Mouse (Mus musculus): ENCODE results near the gene Wdr19. TPM values are rescaled to one million over a fixed set of nuclear protein-coding genes. Genes with fewer than 3 reads are reported as not detected.
"Not testable (repeated sequence)": the region's sequence is repeated elsewhere in the genome, so short reads cannot be mapped to it uniquely, and the experiment has no call there.

The Wdr19 gene
- polyA plus RNA-seq, 1 experiment = 13.8 TPM

- Histone ChIP-seq H3K27ac (ENCODE audit: insufficient read depth, low read length) (no peak overlapping the region), H3K9me3 (replicated peaks; ENCODE audit: control insufficient read depth, insufficient read depth, low read length, poor library complexity, severe bottlenecking) (no peaks in the 10 kb centered on the region), H3K27me3 (ENCODE audit: control insufficient read depth, insufficient read depth, low read length, poor library complexity, severe bottlenecking) (no peaks in the 10 kb centered on the region), H3K36me3 (ENCODE audit: control insufficient read depth, insufficient read depth, low read length, poor library complexity, severe bottlenecking) (peaks cover 39% of the 10 kb centered on the region), H3K4me3 (ENCODE audit: low read depth, low read length) (no peak overlapping the region), H3K9ac (ENCODE audit: low read depth, poor library complexity, severe bottlenecking) (no peak overlapping the region), H3K4me1 (ENCODE audit: control insufficient read depth, insufficient read depth, low read length) (no peaks in the 10 kb centered on the region)
- no peak for TF ChIP-seq CTCF (IDR thresholded peaks at IDR 0.05; ENCODE audit: low read depth, low read length)
- TF ChIP-seq EP300 (IDR thresholded peaks at IDR 0.05; ENCODE audit: insufficient read depth, low read depth, low read length) = no peak
- TF ChIP-seq POLR2A (IDR thresholded peaks at IDR 0.05; ENCODE audit: insufficient read depth, low read length) = no peak
These were observed 81.7 kb downstream of the Wdr19 start for GRCm38 (mm10) chr5:65281216-65281615.

DNA sequence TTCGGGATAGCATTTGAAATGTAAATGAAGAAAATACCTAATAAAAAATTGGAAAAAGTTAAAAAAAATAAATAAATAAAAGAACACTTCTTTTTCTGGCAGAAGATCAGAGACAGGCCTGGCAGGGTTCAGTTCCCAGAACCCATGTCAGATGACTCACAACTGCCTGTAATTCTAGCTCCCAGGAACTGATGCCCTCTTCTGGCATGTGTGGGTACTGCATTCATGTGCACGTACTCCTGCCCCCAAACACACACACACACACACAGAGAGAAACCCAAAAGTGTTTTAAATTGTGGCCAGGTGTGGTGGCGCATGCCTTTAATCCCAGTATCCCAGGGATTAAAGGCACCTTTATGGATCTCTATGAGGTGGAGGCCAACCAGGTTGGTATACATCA is 84.7 kb downstream of the Wdr19 start:
- TF ChIP-seq CTCF (IDR thresholded peaks at IDR 0.05; ENCODE audit: low read depth, low read length) = peak; percentile 68
- no peak for TF ChIP-seq POLR2A (IDR thresholded peaks at IDR 0.05; ENCODE audit: insufficient read depth, low read length)
- no peak for TF ChIP-seq EP300 (IDR thresholded peaks at IDR 0.05; ENCODE audit: insufficient read depth, low read depth, low read length)
- Histone ChIP-seq H3K4me3 (ENCODE audit: low read depth, low read length) (no peak overlapping the region), H3K27me3 (ENCODE audit: control insufficient read depth, insufficient read depth, low read length, poor library complexity, severe bottlenecking) (no peaks in the 10 kb centered on the region), H3K4me1 (ENCODE audit: control insufficient read depth, insufficient read depth, low read length) (no peaks in the 10 kb centered on the region), H3K36me3 (ENCODE audit: control insufficient read depth, insufficient read depth, low read length, poor library complexity, severe bottlenecking) (peaks cover 24% of the 10 kb centered on the region), H3K9ac (ENCODE audit: low read depth, poor library complexity, severe bottlenecking) (no peak overlapping the region), H3K27ac (ENCODE audit: insufficient read depth, low read length) (no peak overlapping the region), H3K9me3 (replicated peaks; ENCODE audit: control insufficient read depth, insufficient read depth, low read length, poor library complexity, severe bottlenecking) (no peaks in the 10 kb centered on the region)

DNA sequence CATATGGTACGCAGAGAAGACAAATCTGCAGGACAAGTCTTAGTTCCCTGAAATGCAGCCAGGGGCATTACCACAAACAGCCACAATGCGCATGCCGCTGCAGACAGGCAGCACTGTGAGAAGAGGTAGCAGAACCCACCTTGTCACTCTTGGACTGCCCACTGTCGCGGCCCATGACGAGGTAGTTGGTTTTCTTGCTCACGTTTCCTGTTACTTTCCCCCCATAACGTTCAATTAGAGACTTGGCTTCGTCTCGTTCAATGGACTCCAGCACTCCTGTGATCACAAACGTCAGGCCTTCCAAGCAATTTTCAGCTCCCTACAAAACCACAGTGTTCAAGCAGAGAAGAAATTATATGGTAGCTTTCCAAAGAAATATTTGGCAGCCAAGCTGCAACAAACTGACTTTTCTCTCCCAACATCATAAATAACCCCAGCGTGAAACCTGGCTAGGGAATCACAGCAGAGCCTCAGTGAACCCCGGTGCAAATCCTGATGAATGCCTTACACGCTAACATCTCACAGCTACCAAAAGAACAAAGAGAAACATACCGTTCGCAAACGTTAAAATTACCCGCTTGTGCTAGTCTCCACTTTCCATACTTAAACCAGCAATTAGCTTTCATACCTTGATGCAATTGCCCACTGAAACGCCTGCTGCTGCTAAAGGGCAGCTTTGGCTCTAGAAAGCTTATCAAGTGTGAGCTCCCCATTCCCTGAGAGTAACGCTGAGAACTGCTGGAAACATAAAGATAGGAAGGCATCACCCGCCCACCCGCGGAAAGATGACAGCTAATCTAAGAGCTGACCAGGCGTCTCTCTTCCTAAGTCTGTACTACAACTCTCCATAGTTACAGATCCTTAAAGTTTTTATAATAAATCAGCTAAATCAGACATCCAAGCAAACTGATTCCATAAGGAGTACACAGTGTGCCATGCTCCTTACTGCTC is 88.5 kb downstream of the Wdr19 start:
- Histone ChIP-seq H3K9ac (ENCODE audit: low read depth, poor library complexity, severe bottlenecking) (no peak overlapping the region), H3K36me3 (ENCODE audit: control insufficient read depth, insufficient read depth, low read length, poor library complexity, severe bottlenecking) (peaks cover 42% of the 10 kb centered on the region), H3K27me3 (ENCODE audit: control insufficient read depth, insufficient read depth, low read length, poor library complexity, severe bottlenecking) (no peaks in the 10 kb centered on the region), H3K27ac (ENCODE audit: insufficient read depth, low read length) (no peak overlapping the region), H3K9me3 (replicated peaks; ENCODE audit: control insufficient read depth, insufficient read depth, low read length, poor library complexity, severe bottlenecking) (no peaks in the 10 kb centered on the region), H3K4me3 (ENCODE audit: low read depth, low read length) (no peak overlapping the region), H3K4me1 (ENCODE audit: control insufficient read depth, insufficient read depth, low read length) (no peaks in the 10 kb centered on the region)
- TF ChIP-seq CTCF (IDR thresholded peaks at IDR 0.05; ENCODE audit: low read depth, low read length) (no peak), EP300 (IDR thresholded peaks at IDR 0.05; ENCODE audit: insufficient read depth, low read depth, low read length) (no peak), POLR2A (IDR thresholded peaks at IDR 0.05; ENCODE audit: insufficient read depth, low read length) (no peak)

DNA sequence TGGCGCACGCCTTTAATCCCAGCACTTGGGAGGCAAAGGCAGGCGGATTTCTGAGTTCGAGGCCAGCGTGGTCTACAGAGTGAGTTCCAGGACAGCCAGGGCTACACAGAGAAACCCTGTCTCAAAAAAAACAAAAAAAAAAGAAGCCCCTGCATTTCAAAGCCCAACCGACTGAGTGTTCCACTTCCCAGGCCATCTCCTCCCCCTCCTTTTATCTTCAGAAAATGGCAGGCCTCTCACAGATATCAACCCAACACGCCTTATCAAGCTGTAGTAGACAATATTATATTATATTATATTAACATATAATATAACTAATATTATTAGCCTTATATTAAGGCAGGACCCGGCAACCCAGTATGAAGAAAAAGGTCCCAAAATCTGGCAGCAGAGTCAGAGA is 89.5 kb downstream of the Wdr19 start:
- peaks cover 48% of the 10 kb centered on the region for H3K36me3 ChIP-seq (ENCODE audit: control insufficient read depth, insufficient read depth, low read length, poor library complexity, severe bottlenecking)
- not testable (repeated sequence) for H3K4me3 ChIP-seq (ENCODE audit: low read depth, low read length); H3K4me1 ChIP-seq (ENCODE audit: control insufficient read depth, insufficient read depth, low read length)

DNA sequence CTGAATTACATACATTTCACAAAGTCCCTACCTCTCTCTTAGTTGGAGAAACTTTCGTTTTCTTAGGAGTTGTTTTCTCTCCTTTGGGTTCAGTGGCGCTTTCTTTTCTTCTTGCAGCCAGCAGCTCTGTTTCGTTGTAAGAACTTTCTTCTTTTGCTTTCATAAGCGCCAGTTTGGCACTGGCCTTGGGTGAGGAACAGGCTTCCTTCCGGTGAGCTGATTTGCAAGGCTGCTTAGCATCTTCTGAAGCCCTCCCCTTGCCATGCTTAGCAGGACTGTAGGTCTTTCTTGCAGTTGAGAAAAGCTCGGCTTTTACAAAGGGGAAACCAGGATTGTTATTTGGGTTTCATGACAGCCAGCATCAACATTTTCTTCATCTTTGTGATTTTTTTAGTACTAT is 94.1 kb downstream of the Wdr19 start:
- TF ChIP-seq EP300 (IDR thresholded peaks at IDR 0.05; ENCODE audit: insufficient read depth, low read depth, low read length) = no peak
- TF ChIP-seq POLR2A (IDR thresholded peaks at IDR 0.05; ENCODE audit: insufficient read depth, low read length) = no peak
- no peak for TF ChIP-seq CTCF (IDR thresholded peaks at IDR 0.05; ENCODE audit: low read depth, low read length)
- Histone ChIP-seq H3K4me3 (ENCODE audit: low read depth, low read length) (no peak overlapping the region), H3K27me3 (ENCODE audit: control insufficient read depth, insufficient read depth, low read length, poor library complexity, severe bottlenecking) (no peaks in the 10 kb centered on the region), H3K9me3 (replicated peaks; ENCODE audit: control insufficient read depth, insufficient read depth, low read length, poor library complexity, severe bottlenecking) (no peaks in the 10 kb centered on the region), H3K9ac (ENCODE audit: low read depth, poor library complexity, severe bottlenecking) (no peak overlapping the region), H3K27ac (ENCODE audit: insufficient read depth, low read length) (no peak overlapping the region), H3K4me1 (ENCODE audit: control insufficient read depth, insufficient read depth, low read length) (no peaks in the 10 kb centered on the region), H3K36me3 (ENCODE audit: control insufficient read depth, insufficient read depth, low read length, poor library complexity, severe bottlenecking) (peaks cover 51% of the 10 kb centered on the region)

More for the DNA sequence above, 89.5 kb downstream of the Wdr19 start:
- H3K9ac ChIP-seq (ENCODE audit: low read depth, poor library complexity, severe bottlenecking); H3K9me3 ChIP-seq (replicated peaks; ENCODE audit: control insufficient read depth, insufficient read depth, low read length, poor library complexity, severe bottlenecking); H3K27me3 ChIP-seq (ENCODE audit: control insufficient read depth, insufficient read depth, low read length, poor library complexity, severe bottlenecking); H3K27ac ChIP-seq (ENCODE audit: insufficient read depth, low read length): not testable (repeated sequence)

- H3K27me3 ChIP-seq (ENCODE audit: control insufficient read depth, insufficient read depth, low read length, poor library complexity, severe bottlenecking) = no peaks in the 10 kb centered on the region
- H3K27ac ChIP-seq (ENCODE audit: insufficient read depth, low read length) = no peak overlapping the region
- H3K4me3 ChIP-seq (ENCODE audit: low read depth, low read length) = no peak overlapping the region
- no peaks in the 10 kb centered on the region for H3K9me3 ChIP-seq (replicated peaks; ENCODE audit: control insufficient read depth, insufficient read depth, low read length, poor library complexity, severe bottlenecking)
- no peaks in the 10 kb centered on the region for H3K4me1 ChIP-seq (ENCODE audit: control insufficient read depth, insufficient read depth, low read length)
- no peak for TF ChIP-seq EP300 (IDR thresholded peaks at IDR 0.05; ENCODE audit: insufficient read depth, low read depth, low read length)
- TF ChIP-seq CTCF (IDR thresholded peaks at IDR 0.05; ENCODE audit: low read depth, low read length) = no peak
- TF ChIP-seq POLR2A (IDR thresholded peaks at IDR 0.05; ENCODE audit: insufficient read depth, low read length) = no peak
- H3K9ac ChIP-seq (ENCODE audit: low read depth, poor library complexity, severe bottlenecking) = no peak overlapping the region
- peaks cover 52% of the 10 kb centered on the region for H3K36me3 ChIP-seq (ENCODE audit: control insufficient read depth, insufficient read depth, low read length, poor library complexity, severe bottlenecking)
These were observed 94.8 kb downstream of the Wdr19 start for GRCm38 (mm10) chr5:65294270-65294669.

Data from ES-Bruce4 (cell line).